Mouse (Mus musculus): Measurements from ENCODE around the gene Katnal1. TPM values are rescaled to one million over a fixed set of nuclear protein-coding genes. Genes with fewer than 3 reads are reported as not detected.

Gene Katnal1
- polyA plus RNA-seq, 1 experiment: 8.2 TPM

DNA sequence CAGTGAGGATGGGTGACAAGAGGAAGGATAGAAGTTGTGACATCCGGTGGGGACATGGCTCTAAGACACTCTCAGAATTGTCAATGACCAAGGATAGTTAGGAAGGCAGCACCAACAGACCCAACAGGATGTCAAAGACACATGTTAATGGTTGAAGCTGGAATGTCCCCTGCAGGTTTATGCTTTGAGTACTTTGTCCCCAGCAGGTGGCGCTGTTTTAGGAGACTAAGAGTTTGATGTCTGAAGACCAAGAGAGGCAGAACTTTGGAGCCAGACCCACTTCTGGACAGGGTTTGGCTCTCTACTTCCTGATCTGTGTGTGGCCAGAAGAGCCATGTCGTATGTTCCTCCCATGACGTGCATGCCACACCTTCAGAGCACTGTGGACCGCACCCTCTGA, 82.1 kb downstream of the Katnal1 start:
- no peaks in the 10 kb centered on the region for H3K79me2 ChIP-seq (ENCODE audit: control insufficient read depth, insufficient read depth)
- H3K79me3 ChIP-seq (ENCODE audit: low read depth): no peaks in the 10 kb centered on the region
- H3K4me3 ChIP-seq (ENCODE audit: insufficient read depth, poor library complexity, severe bottlenecking): no peak overlapping the region
- H3K36me3 ChIP-seq (ENCODE audit: control insufficient read depth, insufficient read depth): no peaks in the 10 kb centered on the region
- TF ChIP-seq MAX (IDR thresholded peaks at IDR 0.05): no peak
- TF ChIP-seq MYOD1 (IDR thresholded peaks at IDR 0.05; ENCODE audit: control insufficient read depth, insufficient read length, low read depth): no peak
- no peak for TF ChIP-seq CEBPB (IDR thresholded peaks at IDR 0.05; ENCODE audit: low read depth)
- TF ChIP-seq MYOG (IDR thresholded peaks at IDR 0.05; ENCODE audit: control insufficient read depth, extremely low read depth, insufficient read length): no peak
- no peak for TF ChIP-seq FOSL1 (IDR thresholded peaks at IDR 0.05; ENCODE audit: insufficient read depth, low read length, poor library complexity, severe bottlenecking)
- TF ChIP-seq USF1 (IDR thresholded peaks at IDR 0.05; ENCODE audit: low read depth): no peak
- no peak for TF ChIP-seq CTCF (IDR thresholded peaks at IDR 0.05; ENCODE audit: control insufficient read depth, insufficient read depth, insufficient read length)
- no peaks in the 10 kb centered on the region for H3K27me3 ChIP-seq (ENCODE audit: control insufficient read depth, insufficient read depth, insufficient read length)
- no peak overlapping the region for H3ac ChIP-seq (ENCODE audit: control insufficient read depth, insufficient read length, low read depth)

DNA sequence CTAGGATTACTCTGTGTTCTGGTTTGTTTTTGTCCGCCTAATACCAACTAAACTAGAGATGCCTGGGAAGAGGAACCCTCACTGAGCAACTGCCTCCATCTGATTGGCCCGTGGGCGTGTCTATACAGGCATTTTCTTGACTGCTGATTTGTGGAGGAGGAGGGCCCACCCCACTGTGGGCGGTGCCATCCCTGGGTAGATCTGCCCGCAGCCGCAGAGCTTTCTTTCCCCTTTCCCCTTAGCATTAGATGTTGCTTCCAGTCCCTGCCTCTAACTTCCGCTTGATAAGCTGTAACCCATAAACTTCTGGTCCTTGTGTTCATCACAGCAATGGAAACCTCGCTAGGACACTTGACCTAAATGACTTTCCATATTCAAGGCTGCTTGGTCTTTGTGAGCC, 92.1 kb downstream of the Katnal1 start:
- no peaks in the 10 kb centered on the region for H3K79me2 ChIP-seq (ENCODE audit: control insufficient read depth, insufficient read depth)
- no peaks in the 10 kb centered on the region for H3K36me3 ChIP-seq (ENCODE audit: control insufficient read depth, insufficient read depth)
- no peak overlapping the region for H3ac ChIP-seq (ENCODE audit: control insufficient read depth, insufficient read length, low read depth)
- no peaks in the 10 kb centered on the region for H3K79me3 ChIP-seq (ENCODE audit: low read depth)
- H3K27me3 ChIP-seq (ENCODE audit: control insufficient read depth, insufficient read depth, insufficient read length): no peaks in the 10 kb centered on the region
- TF ChIP-seq MYOG (IDR thresholded peaks at IDR 0.05; ENCODE audit: control insufficient read depth, extremely low read depth, insufficient read length) (no peak), USF1 (IDR thresholded peaks at IDR 0.05; ENCODE audit: low read depth) (no peak), FOSL1 (IDR thresholded peaks at IDR 0.05; ENCODE audit: insufficient read depth, low read length, poor library complexity, severe bottlenecking) (no peak), CTCF (IDR thresholded peaks at IDR 0.05; ENCODE audit: control insufficient read depth, insufficient read depth, insufficient read length) (no peak), CEBPB (IDR thresholded peaks at IDR 0.05; ENCODE audit: low read depth) (no peak), MYOD1 (IDR thresholded peaks at IDR 0.05; ENCODE audit: control insufficient read depth, insufficient read length, low read depth) (no peak), MAX (IDR thresholded peaks at IDR 0.05) (no peak)
- H3K4me3 ChIP-seq (ENCODE audit: insufficient read depth, poor library complexity, severe bottlenecking): no peak overlapping the region

DNA sequence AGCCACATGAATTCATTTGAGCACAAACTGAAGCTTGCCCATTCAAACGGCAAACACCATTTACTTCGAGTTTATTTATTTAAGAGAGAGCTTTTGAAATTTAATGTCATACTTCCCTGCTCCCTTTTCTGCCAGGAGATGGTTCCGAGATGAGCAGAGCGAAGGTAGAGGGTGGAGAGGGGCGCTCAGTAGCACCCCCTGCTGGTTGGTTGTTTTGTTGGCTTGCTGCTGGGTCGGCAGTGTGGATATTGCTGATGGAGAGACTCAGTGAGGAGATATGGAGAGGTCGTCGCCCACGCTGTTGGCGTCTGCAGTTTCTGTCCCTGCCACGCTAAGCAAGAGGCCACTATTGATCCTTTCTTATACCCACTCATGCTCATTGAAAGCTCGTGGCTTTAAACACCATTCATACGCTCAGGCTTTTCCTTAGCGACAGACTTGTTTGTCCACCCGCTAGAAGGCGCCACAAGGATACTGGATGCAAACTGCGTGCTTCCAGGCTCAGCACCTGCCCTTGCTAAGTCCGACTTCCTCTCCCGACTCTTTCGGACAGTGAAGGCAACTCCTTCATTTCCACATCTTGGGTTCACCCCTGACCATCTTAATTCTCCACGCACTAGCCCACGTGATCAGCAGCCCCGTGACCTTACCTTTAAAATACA, 97.4 kb downstream of the Katnal1 start:
- Histone ChIP-seq H3K4me3 (ENCODE audit: insufficient read depth, poor library complexity, severe bottlenecking) (no peak overlapping the region), H3K79me3 (ENCODE audit: low read depth) (no peaks in the 10 kb centered on the region), H3K79me2 (ENCODE audit: control insufficient read depth, insufficient read depth) (no peaks in the 10 kb centered on the region), H3K27me3 (ENCODE audit: control insufficient read depth, insufficient read depth, insufficient read length) (no peaks in the 10 kb centered on the region), H3K36me3 (ENCODE audit: control insufficient read depth, insufficient read depth) (no peaks in the 10 kb centered on the region), H3ac (ENCODE audit: control insufficient read depth, insufficient read length, low read depth) (no peak overlapping the region)
- TF ChIP-seq MYOG (IDR thresholded peaks at IDR 0.05; ENCODE audit: control insufficient read depth, extremely low read depth, insufficient read length) (no peak), MAX (IDR thresholded peaks at IDR 0.05) (no peak), CTCF (IDR thresholded peaks at IDR 0.05; ENCODE audit: control insufficient read depth, insufficient read depth, insufficient read length) (peak; percentile 48)

DNA sequence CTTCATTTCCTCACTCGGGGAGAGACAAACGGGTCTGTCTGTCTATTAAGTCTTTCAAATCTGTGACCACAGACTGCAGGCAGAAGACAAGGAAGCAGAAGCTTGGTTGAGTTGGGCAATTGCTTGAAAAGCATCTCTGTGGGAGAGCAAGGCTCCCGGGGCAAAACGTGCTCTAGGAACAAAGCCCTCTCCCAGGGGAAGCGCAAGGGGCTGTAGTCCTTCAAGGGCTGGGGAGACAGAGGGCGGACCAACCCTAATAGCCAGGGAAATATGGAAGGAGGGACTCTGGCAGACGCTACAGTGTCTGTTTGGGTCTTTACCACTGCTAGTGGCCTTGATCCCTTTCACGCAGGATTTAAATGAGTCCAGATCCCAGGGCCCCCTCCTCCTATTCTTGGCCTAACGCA, 98.0 kb downstream of the Katnal1 start:
- Histone ChIP-seq H3K79me2 (ENCODE audit: control insufficient read depth, insufficient read depth) (no peaks in the 10 kb centered on the region), H3K4me3 (ENCODE audit: insufficient read depth, poor library complexity, severe bottlenecking) (no peak overlapping the region), H3K36me3 (ENCODE audit: control insufficient read depth, insufficient read depth) (no peaks in the 10 kb centered on the region), H3K79me3 (ENCODE audit: low read depth) (no peaks in the 10 kb centered on the region), H3ac (ENCODE audit: control insufficient read depth, insufficient read length, low read depth) (no peak overlapping the region), H3K27me3 (ENCODE audit: control insufficient read depth, insufficient read depth, insufficient read length) (no peaks in the 10 kb centered on the region)
- TF ChIP-seq MAX (IDR thresholded peaks at IDR 0.05): no peak
- no peak for TF ChIP-seq FOSL1 (IDR thresholded peaks at IDR 0.05; ENCODE audit: insufficient read depth, low read length, poor library complexity, severe bottlenecking)
- TF ChIP-seq MYOD1 (IDR thresholded peaks at IDR 0.05; ENCODE audit: control insufficient read depth, insufficient read length, low read depth): no peak
- TF ChIP-seq CTCF (IDR thresholded peaks at IDR 0.05; ENCODE audit: control insufficient read depth, insufficient read depth, insufficient read length): no peak
- no peak for TF ChIP-seq CEBPB (IDR thresholded peaks at IDR 0.05; ENCODE audit: low read depth)
- TF ChIP-seq USF1 (IDR thresholded peaks at IDR 0.05; ENCODE audit: low read depth): no peak
- no peak for TF ChIP-seq MYOG (IDR thresholded peaks at IDR 0.05; ENCODE audit: control insufficient read depth, extremely low read depth, insufficient read length)

DNA sequence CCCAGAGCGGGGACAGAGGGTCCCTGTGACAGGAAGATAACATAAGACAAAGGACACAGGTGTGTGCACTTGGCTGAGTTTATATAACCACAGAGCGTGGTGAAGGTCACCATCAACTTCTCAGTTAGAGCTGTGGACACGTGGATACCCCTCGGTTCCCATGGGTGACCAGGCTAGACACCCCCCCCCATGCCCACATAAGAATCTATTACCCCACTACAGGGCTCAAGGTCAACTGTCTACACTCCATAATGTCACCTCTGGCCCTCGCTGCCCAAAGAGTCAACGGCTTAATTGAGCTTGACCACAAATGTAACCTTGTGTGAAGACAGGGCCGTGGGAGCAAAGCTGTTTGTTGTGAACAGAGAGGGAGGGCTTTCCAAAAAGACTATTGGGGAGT, 103.4 kb downstream of the Katnal1 start:
- H3K79me2 ChIP-seq (ENCODE audit: control insufficient read depth, insufficient read depth): no peaks in the 10 kb centered on the region
- H3K4me3 ChIP-seq (ENCODE audit: insufficient read depth, poor library complexity, severe bottlenecking): no peak overlapping the region
- no peak overlapping the region for H3ac ChIP-seq (ENCODE audit: control insufficient read depth, insufficient read length, low read depth)
- no peak for TF ChIP-seq MYOG (IDR thresholded peaks at IDR 0.05; ENCODE audit: control insufficient read depth, extremely low read depth, insufficient read length)
- TF ChIP-seq CEBPB (IDR thresholded peaks at IDR 0.05; ENCODE audit: low read depth): no peak
- no peak for TF ChIP-seq MYOD1 (IDR thresholded peaks at IDR 0.05; ENCODE audit: control insufficient read depth, insufficient read length, low read depth)
- no peak for TF ChIP-seq MAX (IDR thresholded peaks at IDR 0.05)
- H3K27me3 ChIP-seq (ENCODE audit: control insufficient read depth, insufficient read depth, insufficient read length): peaks cover 10% of the 10 kb centered on the region
- H3K36me3 ChIP-seq (ENCODE audit: control insufficient read depth, insufficient read depth): no peaks in the 10 kb centered on the region
- H3K79me3 ChIP-seq (ENCODE audit: low read depth): no peaks in the 10 kb centered on the region

DNA sequence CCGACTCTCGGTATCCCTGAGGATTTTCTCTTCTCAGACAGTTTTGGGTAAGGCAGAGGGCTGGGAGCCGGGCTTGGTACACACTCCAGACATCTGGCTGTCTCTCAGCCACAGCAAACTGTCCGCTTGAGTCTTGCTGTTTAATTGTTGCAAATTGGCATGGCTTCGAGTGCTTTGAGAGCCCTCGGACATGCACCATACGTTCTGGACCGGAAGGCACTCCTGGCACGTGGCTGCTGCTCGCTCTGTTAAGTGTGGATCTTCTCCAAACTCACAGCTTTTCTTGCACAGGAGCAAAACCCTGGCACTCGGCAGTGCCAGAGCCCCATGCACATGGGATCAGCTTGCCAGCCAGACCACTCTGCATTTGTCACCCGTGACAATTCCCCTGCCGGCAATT, 106.3 kb downstream of the Katnal1 start:
- no peaks in the 10 kb centered on the region for H3K79me2 ChIP-seq (ENCODE audit: control insufficient read depth, insufficient read depth)
- TF ChIP-seq FOSL1 (IDR thresholded peaks at IDR 0.05; ENCODE audit: insufficient read depth, low read length, poor library complexity, severe bottlenecking) (no peak), CEBPB (IDR thresholded peaks at IDR 0.05; ENCODE audit: low read depth) (no peak), MAX (IDR thresholded peaks at IDR 0.05) (no peak), CTCF (IDR thresholded peaks at IDR 0.05; ENCODE audit: control insufficient read depth, insufficient read depth, insufficient read length) (no peak), MYOD1 (IDR thresholded peaks at IDR 0.05; ENCODE audit: control insufficient read depth, insufficient read length, low read depth) (no peak), USF1 (IDR thresholded peaks at IDR 0.05; ENCODE audit: low read depth) (no peak), MYOG (IDR thresholded peaks at IDR 0.05; ENCODE audit: control insufficient read depth, extremely low read depth, insufficient read length) (no peak)
- no peak overlapping the region for H3K4me3 ChIP-seq (ENCODE audit: insufficient read depth, poor library complexity, severe bottlenecking)
- no peaks in the 10 kb centered on the region for H3K36me3 ChIP-seq (ENCODE audit: control insufficient read depth, insufficient read depth)
- H3K27me3 ChIP-seq (ENCODE audit: control insufficient read depth, insufficient read depth, insufficient read length): peaks cover 10% of the 10 kb centered on the region
- H3ac ChIP-seq (ENCODE audit: control insufficient read depth, insufficient read length, low read depth): no peak overlapping the region
- no peaks in the 10 kb centered on the region for H3K79me3 ChIP-seq (ENCODE audit: low read depth)

Other genes starting within 250 kb of the Katnal1 start
- not detected for gene Gm42791, start 65.8 kb upstream of the Katnal1 start, polyA plus RNA-seq (2012; fragmentation: generic; extraction: Trizol)